Mouse (Mus musculus): ENCODE data around the gene Ralbp1.

The Ralbp1 gene

DNA sequence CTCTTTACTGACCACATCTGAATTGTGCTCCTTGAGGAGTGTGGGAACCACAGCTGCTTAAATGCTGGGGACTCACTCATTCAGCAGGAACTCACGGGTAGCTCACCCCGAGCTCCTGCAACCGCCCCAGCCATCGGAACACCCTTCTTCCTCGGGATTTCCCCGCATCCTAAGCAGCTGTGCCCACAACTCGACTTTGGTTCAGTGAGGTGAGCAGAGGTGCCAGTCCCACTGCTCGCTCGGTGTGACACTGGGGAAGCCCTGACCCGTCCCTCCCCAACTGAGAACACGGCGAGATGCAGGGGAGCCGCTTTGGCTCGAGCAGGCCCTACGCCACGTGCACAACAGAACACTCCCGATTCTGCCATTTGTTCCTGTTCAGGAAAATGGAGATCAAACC lies 35.1 kb downstream of the Ralbp1 start:
- DNase-seq (ENCODE audit: low read depth, low spot score) = no peak

- no peak for DNase-seq (ENCODE audit: low read depth, low spot score)
These were observed 37.7 kb downstream of the Ralbp1 start for GRCm38 (mm10) chr17:65847694-65848449.

DNA sequence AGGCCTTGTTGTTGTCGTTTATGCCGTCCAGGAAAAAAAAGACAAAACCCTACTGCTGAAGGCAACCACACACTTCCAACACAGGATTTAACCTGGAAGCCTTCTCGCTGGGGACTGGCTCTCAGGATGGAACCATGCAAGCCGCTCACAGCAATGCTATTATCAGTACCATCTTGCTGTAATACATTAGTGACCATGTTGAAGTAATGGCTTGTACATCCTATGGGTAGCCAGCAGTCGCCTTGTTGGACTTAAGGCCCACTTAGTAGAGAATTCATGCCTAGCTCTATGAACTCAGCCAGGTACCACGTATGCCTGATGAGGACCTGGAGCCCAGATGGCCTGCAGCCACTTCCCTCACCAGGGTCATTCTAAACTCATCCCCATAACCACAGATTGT lies 40.2 kb downstream of the Ralbp1 start:
- DNase-seq (ENCODE audit: low read depth, low spot score) = no peak

DNA sequence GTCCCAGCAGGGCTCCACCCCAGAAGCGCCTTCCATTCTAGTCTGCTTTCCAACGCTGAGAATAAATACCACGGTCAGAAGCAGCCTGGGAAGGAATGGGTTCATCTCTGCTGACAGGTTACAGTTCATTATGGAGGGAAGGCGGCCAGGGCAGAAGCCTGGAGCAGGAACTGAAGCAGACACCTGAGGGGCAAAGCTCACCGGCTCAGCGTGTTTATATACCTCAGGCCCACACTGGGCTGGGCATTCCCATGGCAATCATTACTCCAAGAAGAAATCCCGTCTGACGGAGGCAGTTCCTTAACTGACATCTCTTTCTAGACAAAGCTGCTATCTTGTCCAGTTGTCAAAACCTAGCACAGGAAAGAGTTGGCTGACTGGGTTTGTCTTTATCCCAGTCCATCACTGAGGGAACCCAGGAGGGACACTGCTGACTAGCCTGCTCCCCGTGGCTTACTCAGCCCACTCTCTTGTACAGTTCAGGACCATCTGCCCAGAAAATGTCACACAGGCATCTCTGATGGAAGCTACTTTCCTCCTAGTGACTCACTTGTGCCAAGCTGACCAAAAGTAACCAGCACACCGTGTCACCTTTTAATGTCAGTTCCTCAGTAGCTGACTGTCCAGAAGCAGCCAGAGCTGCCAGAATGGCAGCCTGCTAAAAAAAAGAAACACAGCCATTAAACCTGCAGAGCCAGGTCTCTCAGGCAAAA lies 42.8 kb downstream of the Ralbp1 start:
- DNase-seq (ENCODE audit: low read depth, low spot score) = peak; percentile 18

GRCm38 (mm10) chr17:65839541-65840256 lies 45.9 kb downstream of the Ralbp1 start:
- DNase-seq (ENCODE audit: low read depth, low spot score) = no peak

DNA sequence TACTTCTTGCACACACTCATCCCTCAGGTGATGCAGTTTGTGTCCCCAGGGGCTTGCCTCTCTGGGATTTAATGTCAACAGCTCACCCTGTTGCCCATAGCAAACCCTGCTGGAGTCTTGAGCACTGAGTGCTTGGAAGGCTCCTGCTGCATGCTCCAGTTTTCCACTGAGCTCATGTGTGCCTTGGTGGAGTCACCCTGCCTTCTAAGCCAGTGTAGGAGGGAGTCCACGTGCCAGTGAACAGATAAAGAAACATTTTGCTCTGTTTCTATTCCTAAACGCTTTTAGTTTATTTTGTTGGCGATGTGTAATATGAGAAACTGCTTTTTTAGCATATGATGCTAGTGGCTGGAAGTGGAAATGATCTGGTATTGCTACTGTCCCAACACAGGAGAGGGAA lies 48.9 kb downstream of the Ralbp1 start:
- DNase-seq (ENCODE audit: low read depth, low spot score) = no peak

GRCm38 (mm10) chr17:65833891-65834290 lies 51.7 kb downstream of the Ralbp1 start:
- DNase-seq (ENCODE audit: low read depth, low spot score) = no peak

DNA sequence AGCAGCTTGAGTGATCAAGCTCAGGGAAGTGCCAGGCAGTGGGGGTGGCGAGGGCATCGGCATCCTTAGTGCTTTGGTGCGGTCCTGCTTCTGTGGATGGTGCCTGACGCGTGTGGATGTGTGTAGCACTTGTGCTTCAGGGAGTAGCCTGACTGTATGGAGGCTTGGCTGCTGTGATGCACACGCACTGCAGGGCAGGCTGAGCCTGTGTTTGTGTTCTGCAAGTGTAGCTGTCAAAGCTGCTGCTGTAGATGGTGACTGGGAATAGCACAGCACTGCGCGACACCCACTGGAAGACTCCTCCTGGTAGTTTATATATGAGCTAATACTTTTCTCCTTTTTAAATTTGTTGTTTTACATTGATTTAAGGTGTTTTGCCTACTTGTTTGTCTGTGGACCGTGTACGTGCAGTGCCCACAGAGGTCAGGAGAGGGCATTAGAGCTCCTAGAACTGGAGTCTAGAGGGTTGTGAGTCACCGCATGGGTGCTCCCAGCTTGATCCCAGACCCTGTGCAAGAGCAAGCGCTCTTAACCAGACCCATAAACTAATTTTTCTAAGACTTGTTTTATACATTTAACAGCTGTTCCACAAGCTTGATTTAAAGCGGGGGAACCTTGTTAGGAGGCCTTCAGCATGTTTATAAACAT lies 55.3 kb downstream of the Ralbp1 start:
- DNase-seq (ENCODE audit: low read depth, low spot score) = no peak

DNA sequence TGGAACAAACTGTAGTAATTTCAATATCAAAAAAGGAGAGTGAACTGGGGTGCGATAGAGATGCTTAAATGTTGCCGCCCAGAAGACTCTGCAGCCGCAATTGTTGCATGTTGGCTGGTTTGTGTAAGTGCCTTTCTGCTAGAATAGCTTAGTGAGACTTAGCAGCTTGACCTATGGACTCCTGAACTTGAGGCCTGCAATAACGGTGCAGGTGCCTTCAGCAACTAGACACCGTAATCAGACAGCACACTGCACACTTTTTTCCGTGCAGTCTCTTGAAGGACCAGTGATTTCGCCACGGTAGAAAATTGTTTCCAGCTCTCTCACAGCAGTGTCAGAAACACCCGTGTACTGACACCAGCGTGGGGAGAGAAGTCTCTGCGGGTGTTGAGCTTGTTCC lies 56.6 kb downstream of the Ralbp1 start:
- no peak for DNase-seq (ENCODE audit: low read depth, low spot score)

GRCm38 (mm10) chr17:65827904-65828303 lies 57.7 kb downstream of the Ralbp1 start:
- no peak for DNase-seq (ENCODE audit: low read depth, low spot score)

GRCm38 (mm10) chr17:65827119-65827840 lies 58.3 kb downstream of the Ralbp1 start:
- DNase-seq (ENCODE audit: low read depth, low spot score) = no peak

DNA sequence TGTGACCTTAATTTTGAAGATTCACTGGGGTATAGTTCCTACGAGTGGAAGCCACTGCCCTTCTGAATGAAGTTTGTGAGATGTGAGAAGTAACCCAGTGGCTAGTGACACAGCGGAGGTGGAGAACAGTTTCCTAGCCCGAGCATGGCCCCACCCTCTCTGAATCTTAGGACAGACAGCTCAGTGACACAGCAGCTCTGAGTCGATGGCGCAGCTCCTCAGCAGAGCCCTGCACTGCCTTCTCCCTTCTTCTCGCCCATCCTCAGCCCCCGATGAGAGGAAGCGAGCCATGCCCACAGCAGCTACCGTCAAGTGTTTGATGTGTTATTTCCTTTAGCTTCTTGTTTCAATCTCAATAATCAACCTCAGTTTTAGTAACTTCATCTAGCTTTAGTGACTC lies 59.3 kb downstream of the Ralbp1 start:
- DNase-seq (ENCODE audit: low read depth, low spot score) = no peak

DNA sequence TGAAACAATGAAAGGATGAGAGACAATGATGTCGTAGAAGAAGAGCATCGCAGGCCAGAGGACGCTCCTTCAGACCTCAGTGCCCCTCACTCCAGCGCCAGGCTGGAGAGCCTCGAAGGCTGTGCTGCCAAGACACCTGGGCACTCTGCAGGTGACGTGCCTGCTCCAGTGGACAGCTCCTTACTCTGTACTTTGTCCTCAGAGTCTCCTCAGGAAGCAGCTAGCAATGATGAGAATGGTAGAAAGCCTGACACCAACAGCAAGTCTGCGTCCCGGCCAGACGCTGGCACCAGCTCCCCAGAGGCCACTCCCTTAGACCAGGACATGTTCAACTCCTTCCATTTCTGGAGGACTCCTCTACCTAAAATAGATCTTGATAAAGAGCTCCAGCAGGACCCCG lies 61.4 kb downstream of the Ralbp1 start:
- DNase-seq (ENCODE audit: low read depth, low spot score) = no peak

GRCm38 (mm10) chr17:65822423-65822822 lies 63.2 kb downstream of the Ralbp1 start:
- DNase-seq (ENCODE audit: low read depth, low spot score) = no peak

DNA sequence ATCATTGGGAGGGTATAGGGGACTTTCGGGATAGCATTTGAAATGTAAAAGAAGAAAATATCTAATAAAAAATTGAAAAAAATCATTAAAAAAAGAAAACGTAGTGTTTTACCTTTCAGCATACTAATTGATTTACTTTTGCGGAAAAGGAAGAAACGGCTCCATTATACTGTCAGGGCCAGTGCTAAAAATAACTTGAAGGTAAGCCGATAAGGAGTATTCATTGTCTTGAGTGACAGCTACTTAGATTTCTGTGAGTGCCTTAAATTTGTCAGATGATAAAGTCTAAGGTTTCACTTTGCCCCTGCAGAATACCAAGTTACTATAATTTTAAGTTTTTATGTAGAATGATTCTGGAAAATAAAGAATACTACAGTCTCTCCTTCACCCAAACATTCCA lies 65.4 kb downstream of the Ralbp1 start:
- DNase-seq (ENCODE audit: low read depth, low spot score) = no peak

GRCm38 (mm10) chr17:65813763-65814162 lies 71.8 kb downstream of the Ralbp1 start:
- no peak for DNase-seq (ENCODE audit: low read depth, low spot score)

DNA sequence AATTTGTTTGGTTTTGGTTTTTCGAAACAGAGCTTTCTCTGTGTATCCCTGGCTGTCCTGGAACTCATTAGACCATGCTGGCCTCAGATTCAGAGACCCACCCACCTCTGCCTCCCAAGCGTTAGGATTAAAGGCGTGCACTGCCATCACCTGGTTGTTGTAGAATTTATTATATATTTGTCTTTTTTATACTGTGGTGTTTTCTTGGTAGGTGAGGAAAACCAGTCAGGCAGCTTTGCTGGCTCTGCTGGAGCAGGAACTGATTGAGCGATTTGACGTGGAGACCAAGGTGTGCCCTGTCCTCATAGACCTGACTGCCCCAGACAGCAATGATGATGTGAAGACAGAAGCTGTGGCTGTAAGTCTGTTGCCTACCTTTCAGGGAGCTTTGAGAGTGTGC lies 74.6 kb downstream of the Ralbp1 start:
- DNase-seq (ENCODE audit: low read depth, low spot score) = no peak

DNA sequence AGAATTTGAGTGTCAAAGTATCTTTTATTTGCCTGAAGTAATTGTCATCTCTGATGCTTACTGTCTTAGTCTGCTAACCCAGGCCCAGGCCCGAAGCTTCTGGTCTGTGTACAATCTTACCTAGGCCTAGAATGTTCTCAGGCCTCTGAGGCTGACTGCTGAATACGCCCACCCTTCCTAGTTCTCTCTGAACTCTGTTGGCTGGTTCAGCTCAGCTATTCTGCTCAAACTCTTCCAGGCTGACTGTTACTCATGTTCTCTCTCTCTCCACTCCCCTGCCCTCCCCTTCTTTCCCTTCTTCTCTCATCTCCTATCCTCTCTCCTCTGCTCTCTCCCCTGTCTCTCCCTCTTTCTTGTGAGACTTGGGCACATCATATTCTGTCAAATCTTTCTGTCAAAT lies 79.2 kb downstream of the Ralbp1 start:
- no peak for DNase-seq (ENCODE audit: low read depth, low spot score)

DNA sequence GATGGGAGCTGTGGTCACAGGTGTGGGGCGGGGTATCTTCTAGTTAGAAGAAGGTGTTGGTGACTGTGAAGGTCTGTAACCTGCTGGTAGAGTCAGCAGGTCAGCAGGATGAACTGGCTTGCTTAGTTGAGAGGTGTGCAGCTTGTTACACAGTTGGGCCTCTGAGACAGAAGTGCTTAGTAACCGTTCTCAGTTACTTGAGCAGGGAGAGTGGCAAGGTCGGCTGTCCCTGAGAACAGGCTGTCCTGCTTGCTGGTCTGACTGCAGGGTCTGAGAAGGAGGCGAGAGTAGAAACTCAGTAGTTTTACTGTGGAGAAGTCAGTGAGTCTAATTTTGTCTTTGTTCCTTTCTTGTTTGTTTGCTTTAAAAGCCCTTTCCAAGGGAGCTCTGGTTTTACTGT lies 79.6 kb downstream of the Ralbp1 start:
- peak; percentile 62 for DNase-seq (ENCODE audit: low read depth, low spot score)

DNA sequence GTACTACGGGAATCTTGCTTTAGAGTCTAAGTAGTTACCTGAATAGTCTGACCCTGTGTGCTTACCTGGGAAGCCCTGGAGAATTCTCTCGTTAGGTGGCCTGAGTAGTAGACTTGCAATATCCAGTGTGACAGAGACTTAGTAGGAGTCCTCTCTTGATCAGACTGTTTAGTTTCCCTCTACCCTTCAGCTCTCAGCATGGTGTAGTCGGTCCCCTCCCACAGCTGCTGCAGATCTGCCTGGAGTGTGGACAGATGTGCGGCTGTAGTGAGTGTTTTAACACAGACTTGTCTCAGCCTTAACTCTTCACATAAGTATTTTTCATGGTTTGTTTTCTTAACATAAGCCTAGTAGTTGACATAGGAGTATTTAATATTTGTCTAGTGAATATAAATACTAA lies 83.6 kb downstream of the Ralbp1 start:
- no peak for DNase-seq (ENCODE audit: low read depth, low spot score)

DNA sequence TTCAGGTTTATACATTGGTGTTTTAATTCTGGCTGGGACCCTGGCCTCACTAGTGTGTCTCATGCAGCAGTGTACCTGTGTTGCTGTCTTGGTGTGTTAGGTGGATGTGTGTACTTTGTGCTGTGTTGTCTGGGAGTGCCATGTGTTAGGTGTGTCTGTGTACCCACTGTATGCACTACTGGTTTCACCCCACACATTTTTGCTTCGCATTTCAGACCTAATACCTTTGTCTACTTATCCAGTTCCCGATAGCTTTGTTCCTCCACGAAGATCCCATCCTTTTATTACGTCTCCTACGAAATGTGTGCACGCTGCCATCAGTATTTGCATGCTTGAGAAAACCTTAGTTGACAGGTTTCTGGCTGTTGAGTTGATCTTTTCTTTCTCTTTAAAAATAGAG lies 85.1 kb downstream of the Ralbp1 start:
- DNase-seq (ENCODE audit: low read depth, low spot score) = no peak

DNA sequence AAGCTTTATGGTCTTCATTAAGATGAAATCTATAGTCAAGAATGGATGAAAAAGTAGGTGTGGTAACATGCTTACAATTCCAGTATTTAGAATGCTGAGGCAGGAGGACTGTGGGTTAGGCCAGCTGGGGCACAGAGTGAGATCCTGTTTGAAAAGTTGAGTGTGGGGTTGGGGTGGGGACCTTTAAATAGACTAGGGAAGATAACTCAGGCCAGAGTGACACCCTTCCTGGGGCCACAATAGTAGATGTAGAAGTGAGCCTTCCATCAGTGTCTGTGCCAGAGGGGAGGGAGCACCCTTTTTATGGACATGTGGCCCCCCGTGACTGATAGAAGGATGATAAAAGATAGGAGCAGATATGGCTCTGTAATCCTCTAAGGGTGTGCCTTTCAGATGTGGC lies 86.2 kb downstream of the Ralbp1 start:
- DNase-seq (ENCODE audit: low read depth, low spot score) = no peak
